Mouse (Mus musculus): ENCODE measurements around the gene Dnajc5. TPM values are rescaled to one million over a fixed set of nuclear protein-coding genes. Genes with fewer than 3 reads are reported as not detected.

Gene Dnajc5
- total RNA-seq, 1 experiment = 67.2 TPM

- H3K9me3 ChIP-seq (ENCODE audit: control insufficient read depth, insufficient read depth, low read depth, low read length) = no peaks in the 10 kb centered on the region
- DNase-seq (ENCODE audit: low read depth, low spot score) = no peak
- H3K4me3 ChIP-seq (ENCODE audit: insufficient read depth in 1 of 2, low read depth in 1 of 2, low read length in 2 of 2, poor library complexity in 1 of 2, severe bottlenecking in 1 of 2) = no peak overlapping the region
- no peaks in the 10 kb centered on the region for H3K4me1 ChIP-seq (ENCODE audit: control insufficient read depth in 2 of 2, insufficient read depth in 2 of 2, low read length in 2 of 2, poor library complexity in 1 of 2)
- no peak for TF ChIP-seq MAFK (IDR thresholded peaks at IDR 0.05; ENCODE audit: insufficient read depth, low read depth, low read length)
- TF ChIP-seq ZC3H11A (IDR thresholded peaks at IDR 0.05; ENCODE audit: borderline replicate concordance, low read depth, low read length) = no peak
- TF ChIP-seq HCFC1 (IDR thresholded peaks at IDR 0.05; ENCODE audit: borderline replicate concordance, insufficient read depth, low read length) = no peak
- TF ChIP-seq CHD2 (IDR thresholded peaks at IDR 0.05; ENCODE audit: low read depth, low read length) = no peak
- no peak for TF ChIP-seq ZNF384 (IDR thresholded peaks at IDR 0.05; ENCODE audit: low read depth, low read length)
- no peak overlapping the region for H3K9ac ChIP-seq (ENCODE audit: insufficient read depth, low read depth, low read length, poor library complexity, severe bottlenecking)
- in situ Hi-C loops (cut with MboI; ENCODE audit: low sequenced_read_pairs in 2 of 2, unreplicated experiment in 2 of 2) = no loop called here
- H3K36me3 ChIP-seq (ENCODE audit: control insufficient read depth, insufficient read depth, low read length, poor library complexity, severe bottlenecking) = peaks cover 3% of the 10 kb centered on the region
- H3K27ac ChIP-seq (ENCODE audit: insufficient read depth, low read depth, low read length, poor library complexity, severe bottlenecking) = no peak overlapping the region
These were observed 59.4 kb downstream of the Dnajc5 start for GRCm38 (mm10) chr2:181579681-181580080.

- Histone ChIP-seq H3K4me1 (ENCODE audit: control insufficient read depth in 2 of 2, insufficient read depth in 2 of 2, low read length in 2 of 2, poor library complexity in 1 of 2) (no peaks in the 10 kb centered on the region), H3K36me3 (ENCODE audit: control insufficient read depth, insufficient read depth, low read length, poor library complexity, severe bottlenecking) (peaks cover 5% of the 10 kb centered on the region), H3K9me3 (ENCODE audit: control insufficient read depth, insufficient read depth, low read depth, low read length) (no peaks in the 10 kb centered on the region), H3K27ac (ENCODE audit: insufficient read depth, low read depth, low read length, poor library complexity, severe bottlenecking) (peak overlapping the region; percentile 25; the same call in 1 of the 2 replicates), H3K4me3 (ENCODE audit: insufficient read depth in 1 of 2, low read depth in 1 of 2, low read length in 2 of 2, poor library complexity in 1 of 2, severe bottlenecking in 1 of 2) (peak overlapping the region; percentile 61 to 90), H3K9ac (ENCODE audit: insufficient read depth, low read depth, low read length, poor library complexity, severe bottlenecking) (peak overlapping the region; percentile 54; the same call in 1 of the 2 replicates)
- DNase-seq (ENCODE audit: low read depth, low spot score) = no peak
- peak; percentile 87 for TF ChIP-seq ZNF384 (IDR thresholded peaks at IDR 0.05; ENCODE audit: low read depth, low read length)
- TF ChIP-seq MAFK (IDR thresholded peaks at IDR 0.05; ENCODE audit: insufficient read depth, low read depth, low read length) = no peak
- no peak for TF ChIP-seq CHD2 (IDR thresholded peaks at IDR 0.05; ENCODE audit: low read depth, low read length)
- TF ChIP-seq HCFC1 (IDR thresholded peaks at IDR 0.05; ENCODE audit: borderline replicate concordance, insufficient read depth, low read length) = no peak
- in situ Hi-C loops (cut with MboI; ENCODE audit: low sequenced_read_pairs in 2 of 2, unreplicated experiment in 2 of 2) = no loop called here
These were observed 60.0 kb downstream of the Dnajc5 start for GRCm38 (mm10) chr2:181580131-181580772.

GRCm38 (mm10) chr2:181581016-181581401, 60.7 kb downstream of the Dnajc5 start:
- TF ChIP-seq HCFC1 (IDR thresholded peaks at IDR 0.05; ENCODE audit: borderline replicate concordance, insufficient read depth, low read length) (peak; percentile 65), CHD2 (IDR thresholded peaks at IDR 0.05; ENCODE audit: low read depth, low read length) (no peak), MAFK (IDR thresholded peaks at IDR 0.05; ENCODE audit: insufficient read depth, low read depth, low read length) (no peak), ZC3H11A (IDR thresholded peaks at IDR 0.05; ENCODE audit: borderline replicate concordance, low read depth, low read length) (no peak), ZNF384 (IDR thresholded peaks at IDR 0.05; ENCODE audit: low read depth, low read length) (0 out of 2 replicates have a peak, but pooled peaks have one; percentile 15)
- peak; percentile 88 for DNase-seq (ENCODE audit: low read depth, low spot score)
- H3K9me3 ChIP-seq (ENCODE audit: control insufficient read depth, insufficient read depth, low read depth, low read length) = no peaks in the 10 kb centered on the region
- H3K9ac ChIP-seq (ENCODE audit: insufficient read depth, low read depth, low read length, poor library complexity, severe bottlenecking) = peak overlapping the region; percentile 75
- H3K36me3 ChIP-seq (ENCODE audit: control insufficient read depth, insufficient read depth, low read length, poor library complexity, severe bottlenecking) = peaks cover 9% of the 10 kb centered on the region
- in situ Hi-C loops (cut with MboI; ENCODE audit: low sequenced_read_pairs in 2 of 2, unreplicated experiment in 2 of 2) = no loop called here
- peak overlapping the region; percentile 48 for H3K27ac ChIP-seq (ENCODE audit: insufficient read depth, low read depth, low read length, poor library complexity, severe bottlenecking)
- H3K4me3 ChIP-seq (ENCODE audit: insufficient read depth in 1 of 2, low read depth in 1 of 2, low read length in 2 of 2, poor library complexity in 1 of 2, severe bottlenecking in 1 of 2) = peak overlapping the region; percentile 74 to 90
- no peaks in the 10 kb centered on the region for H3K4me1 ChIP-seq (ENCODE audit: control insufficient read depth in 2 of 2, insufficient read depth in 2 of 2, low read length in 2 of 2, poor library complexity in 1 of 2)

GRCm38 (mm10) chr2:181581402-181582120, 61.3 kb downstream of the Dnajc5 start:
- TF ChIP-seq HCFC1 (IDR thresholded peaks at IDR 0.05; ENCODE audit: borderline replicate concordance, insufficient read depth, low read length) = peak; percentile 90
- no peak for TF ChIP-seq ZC3H11A (IDR thresholded peaks at IDR 0.05; ENCODE audit: borderline replicate concordance, low read depth, low read length)
- peak overlapping the region; percentile 75 for H3K9ac ChIP-seq (ENCODE audit: insufficient read depth, low read depth, low read length, poor library complexity, severe bottlenecking)

More at GRCm38 (mm10) chr2:181581402-181582120, 61.3 kb downstream of the Dnajc5 start:
- Histone ChIP-seq H3K4me3 (ENCODE audit: insufficient read depth in 1 of 2, low read depth in 1 of 2, low read length in 2 of 2, poor library complexity in 1 of 2, severe bottlenecking in 1 of 2) (peak overlapping the region; percentile 74 to 90), H3K27ac (ENCODE audit: insufficient read depth, low read depth, low read length, poor library complexity, severe bottlenecking) (peak overlapping the region; percentile 48), H3K9me3 (ENCODE audit: control insufficient read depth, insufficient read depth, low read depth, low read length) (no peaks in the 10 kb centered on the region), H3K36me3 (ENCODE audit: control insufficient read depth, insufficient read depth, low read length, poor library complexity, severe bottlenecking) (peaks cover 14% of the 10 kb centered on the region), H3K4me1 (ENCODE audit: control insufficient read depth in 2 of 2, insufficient read depth in 2 of 2, low read length in 2 of 2, poor library complexity in 1 of 2) (no peaks in the 10 kb centered on the region)
- no peak for DNase-seq (ENCODE audit: low read depth, low spot score)
- in situ Hi-C loops (cut with MboI; ENCODE audit: low sequenced_read_pairs in 2 of 2, unreplicated experiment in 2 of 2) = no loop called here
